Mouse (Mus musculus) bone marrow macrophage, adult 2 months (primary cell): ENCODE measurements at regions not wholly inside any gene's neighbourhood (a gene's known extent, or its start where the extent isn't known, plus 50 kb on each side); places are given as distances from the start of the nearest gene placed in this dataset.

ENCODE experiments used
- CTCF ChIP-seq: IDR thresholded peaks from 2 replicates; pipeline ENCODE4 v1.5.1; 2012; ENCODE audit warnings: low read depth, mild to moderate bottlenecking, low read length, moderate library complexity
- POLR2A ChIP-seq: IDR thresholded peaks from 2 replicates; pipeline ENCODE4 v1.6.1; 2012; ENCODE audit warnings: mild to moderate bottlenecking, low read depth, low read length, borderline replicate concordance

DNA sequence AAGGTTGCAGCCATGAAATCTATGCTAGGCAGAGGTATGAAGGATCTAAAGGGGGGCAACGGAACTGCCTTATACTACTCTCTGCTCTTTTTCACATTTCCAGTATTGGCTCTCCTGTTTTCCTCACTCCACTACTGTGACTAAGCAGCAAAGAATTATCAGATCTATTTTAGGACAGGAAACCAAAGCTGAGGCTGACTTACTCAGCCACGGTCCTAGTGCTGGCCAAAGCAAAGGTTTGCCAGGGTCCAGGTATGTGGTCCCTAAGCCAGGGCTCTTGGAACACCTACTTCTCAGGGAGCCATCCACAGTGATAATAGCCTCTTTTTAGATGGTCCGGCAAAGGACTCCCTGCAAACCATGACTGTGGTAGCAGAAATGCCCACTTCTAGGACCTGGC lies 195.6 kb upstream of the Gm21798 start:
- no peak for TF ChIP-seq POLR2A
- TF ChIP-seq CTCF: no peak
